Mouse (Mus musculus) heart, embryonic 16.5 days (tissue): Measurements from ENCODE around the gene Rbm28. TPM values are rescaled to one million over a fixed set of nuclear protein-coding genes. Genes with fewer than 3 reads are reported as not detected.
A peak's percentile ranks its signal among the peaks of the same experiment; 100 is the strongest.

ENCODE experiments used
- ATAC-seq: fragments of 200-750 bp; cut with Nextera tagmentation; replicated peaks from 2 replicates; pipeline ENCODE4 v1.8.0; 2017; ENCODE audit warnings: moderate number of reproducible peaks; ENCODE audit not compliant: insufficient read depth, low FRiP score; ENCODE audit errors: extremely low read depth
- H3K27ac ChIP-seq: fragments of 300-500 bp; sonication (generic); 2 replicates; pipeline ENCODE4 v1.5.1; 2014; ENCODE audit warnings: mild to moderate bottlenecking, low read length, control low read depth, moderate library complexity
- H3K27me3 ChIP-seq: fragments of 300-500 bp; sonication (generic); 2 replicates; pipeline ENCODE4 v1.6.1; 2014; ENCODE audit warnings: low read length, mixed read lengths; ENCODE audit not compliant: control insufficient read depth, insufficient read depth
- H3K36me3 ChIP-seq: fragments of 300-500 bp; sonication (generic); 2 replicates; pipeline ENCODE4 v1.6.1; 2014; ENCODE audit not compliant: control insufficient read depth, insufficient read depth
- H3K4me1 ChIP-seq: fragments of 300-500 bp; sonication (generic); 2 replicates; pipeline ENCODE4 v1.6.1; 2014; ENCODE audit warnings: low read length, mixed read lengths; ENCODE audit not compliant: control insufficient read depth, insufficient read depth
- H3K4me2 ChIP-seq: fragments of 300-500 bp; sonication (generic); 2 replicates; pipeline ENCODE4 v1.6.1; 2014; ENCODE audit warnings: low read depth, mild to moderate bottlenecking, control low read depth, low read length
- H3K4me3 ChIP-seq: fragments of 300-500 bp; sonication (generic); 2 replicates; pipeline ENCODE4 v1.5.1; 2014; ENCODE audit warnings: mild to moderate bottlenecking, control low read depth, low read length
- H3K9ac ChIP-seq: fragments of 300-500 bp; sonication (generic); 2 replicates; pipeline ENCODE4 v1.6.1; 2014; ENCODE audit warnings: low read length, control low read depth
- H3K9me3 ChIP-seq: fragments of 300-500 bp; sonication (generic); replicated peaks from 2 replicates; pipeline ENCODE4 v1.6.1; 2016; ENCODE audit warnings: low read length; ENCODE audit not compliant: control insufficient read depth
- WGBS: fragments of 180-500 bp; shearing (Covaris S2); extraction: QIAGEN DNeasy Blood & Tissue Kit; methylation state at CpG from one replicate; pipeline ENCODE4 v1.1.7; 2014; 5-methylcytosine and 5-hydroxymethylcytosine counted together
- polyA plus RNA-seq: library from polyadenylated mRNA; unstranded; fragments of >200 nt; fragmentation: Nextera tagmentation; extraction: Ambion mirVana; gene quantifications from 2 replicates; pipeline ENCODE4 v1.2.1, GENCODE M21; 2015

Gene Rbm28
- polyA plus RNA-seq, 1 experiment from 2014 or later: 23.5 TPM

GRCm38 (mm10) chr6:29198309-29199222 is 33.8 kb upstream of the Rbm28 start:
- Histone ChIP-seq H3K27ac (no peak overlapping the region), H3K9ac (peak overlapping the region; percentile 50), H3K4me3 (peak overlapping the region; percentile 43), H3K9me3 (no peaks in the 10 kb centered on the region), H3K27me3 (peaks cover 8% of the 10 kb centered on the region), H3K4me2 (peak overlapping the region; percentile 65), H3K36me3 (peaks cover 5% of the 10 kb centered on the region), H3K4me1 (peaks cover 4% of the 10 kb centered on the region)
- ATAC-seq: peak; percentile 83
- WGBS: 15% methylated on average over 25 of the region's 25 CpGs

- no peak overlapping the region for H3K27ac ChIP-seq
- no peaks in the 10 kb centered on the region; the same call in 1 of the 2 replicates for H3K36me3 ChIP-seq
- WGBS: 71% methylated on average over 5 of the region's 5 CpGs
- 0 out of 2 replicates have a peak, but pooled peaks have one; percentile 16 for ATAC-seq
- no peaks in the 10 kb centered on the region for H3K9me3 ChIP-seq
- peaks cover 4% of the 10 kb centered on the region for H3K4me1 ChIP-seq
- no peak overlapping the region for H3K4me2 ChIP-seq
- no peak overlapping the region for H3K4me3 ChIP-seq
- no peak overlapping the region for H3K9ac ChIP-seq
- H3K27me3 ChIP-seq: peaks cover 8% of the 10 kb centered on the region
Measured at GRCm38 (mm10) chr6:29195846-29196698, 31.3 kb upstream of the Rbm28 start.

- WGBS: 81% methylated on average over 5 of the region's 5 CpGs
- H3K4me2 ChIP-seq: no peak overlapping the region
- H3K9me3 ChIP-seq: no peaks in the 10 kb centered on the region
- ATAC-seq: no peak
- H3K4me1 ChIP-seq: peaks cover 4% of the 10 kb centered on the region
- H3K9ac ChIP-seq: no peak overlapping the region
- peaks cover 8% of the 10 kb centered on the region for H3K27me3 ChIP-seq
- no peak overlapping the region for H3K4me3 ChIP-seq
- H3K27ac ChIP-seq: no peak overlapping the region
- H3K36me3 ChIP-seq: no peaks in the 10 kb centered on the region
Measured at GRCm38 (mm10) chr6:29195146-29195545, 30.3 kb upstream of the Rbm28 start.

GRCm38 (mm10) chr6:29193961-29194750 is 29.4 kb upstream of the Rbm28 start:
- peak; percentile 63 for ATAC-seq
- H3K9ac ChIP-seq: no peak overlapping the region
- H3K4me3 ChIP-seq: no peak overlapping the region
- WGBS: 42% methylated on average over 15 of the region's 15 CpGs
- peaks cover 4% of the 10 kb centered on the region for H3K4me1 ChIP-seq
- H3K36me3 ChIP-seq: no peaks in the 10 kb centered on the region
- no peak overlapping the region for H3K4me2 ChIP-seq
- peaks cover 8% of the 10 kb centered on the region for H3K27me3 ChIP-seq
- peak overlapping the region; percentile 43 for H3K27ac ChIP-seq
- no peaks in the 10 kb centered on the region for H3K9me3 ChIP-seq

DNA sequence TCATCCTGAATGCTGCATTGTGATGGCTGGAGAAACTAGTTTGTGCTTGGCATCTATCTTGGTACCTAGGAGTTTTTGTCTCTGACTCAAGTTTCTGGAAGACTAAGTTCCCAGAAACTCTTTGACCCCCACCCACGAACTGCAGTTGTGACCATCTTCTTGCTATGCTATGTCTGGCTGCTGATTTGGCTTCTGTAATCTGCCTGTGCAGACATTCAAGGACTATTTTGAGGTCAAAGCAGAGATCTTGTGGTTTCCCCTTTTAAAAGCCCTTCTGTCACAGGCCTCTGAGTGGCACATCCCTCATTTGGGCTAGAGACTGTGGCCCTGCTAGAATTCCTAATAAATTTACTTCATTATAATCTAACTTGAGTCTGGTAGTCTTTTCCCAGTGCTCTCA is 23.1 kb upstream of the Rbm28 start:
- Histone ChIP-seq H3K27ac (no peak overlapping the region), H3K4me3 (no peak overlapping the region), H3K9ac (no peak overlapping the region), H3K4me1 (no peaks in the 10 kb centered on the region), H3K4me2 (no peak overlapping the region), H3K27me3 (no peaks in the 10 kb centered on the region), H3K36me3 (no peaks in the 10 kb centered on the region), H3K9me3 (no peaks in the 10 kb centered on the region)
- no peak for ATAC-seq
- WGBS: 60% methylated on average over 1 of the region's 1 CpGs

GRCm38 (mm10) chr6:29179843-29180242 is 15.0 kb upstream of the Rbm28 start:
- no peak for ATAC-seq
- no peak overlapping the region for H3K9ac ChIP-seq
- H3K27ac ChIP-seq: no peak overlapping the region
- H3K4me1 ChIP-seq: no peaks in the 10 kb centered on the region
- H3K4me2 ChIP-seq: peak overlapping the region; percentile 91
- no peaks in the 10 kb centered on the region for H3K9me3 ChIP-seq
- no peaks in the 10 kb centered on the region for H3K36me3 ChIP-seq
- peaks cover 27% of the 10 kb centered on the region for H3K27me3 ChIP-seq
- H3K4me3 ChIP-seq: peak overlapping the region; percentile 62
- WGBS: 48% methylated on average over 8 of the region's 8 CpGs

DNA sequence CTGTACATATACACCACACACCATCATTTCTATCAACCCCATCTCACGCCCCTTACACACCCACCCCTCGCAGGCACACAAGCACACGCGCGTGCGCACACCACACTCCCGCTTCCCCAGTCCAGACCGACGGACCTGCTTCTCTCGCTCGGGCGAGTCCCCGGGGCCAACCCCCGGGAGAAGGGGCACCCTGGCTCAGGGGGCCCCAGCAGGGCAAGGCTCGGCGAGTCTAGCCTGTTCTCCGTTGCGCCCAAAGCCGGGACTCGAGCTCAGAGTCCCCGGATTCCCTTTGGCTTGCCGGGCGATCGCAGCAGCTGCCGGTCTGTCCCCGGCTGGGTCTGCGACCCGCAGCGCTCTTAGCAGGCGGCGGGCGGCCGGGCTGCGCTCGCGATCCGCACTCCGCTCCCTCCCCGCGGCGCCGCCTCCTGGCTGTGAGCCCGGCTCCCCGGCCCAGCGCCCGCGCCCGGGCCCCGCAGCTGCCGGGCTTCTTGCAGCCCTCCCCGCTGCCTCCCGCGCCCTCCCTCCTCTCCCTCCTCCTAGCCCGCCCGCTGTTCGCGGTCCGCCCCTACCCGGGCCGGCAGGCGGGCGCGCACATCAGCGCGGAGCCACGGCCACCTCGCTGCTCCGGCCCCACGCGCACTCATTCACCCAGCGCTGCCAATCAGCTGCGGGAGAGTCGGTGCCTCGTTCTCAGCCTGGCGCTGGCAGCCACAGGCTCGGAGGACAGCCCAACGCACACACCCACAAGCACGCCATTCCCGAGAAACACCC is 14.3 kb upstream of the Rbm28 start, which contains the start of gene Prrt4:
Gene Prrt4 (minus strand): TSS at position 697 of the 771 bp plus-strand sequence.
- Histone ChIP-seq H3K4me1 (no peaks in the 10 kb centered on the region), H3K4me2 (peak within 1 kb of the TSS; percentile 91), H3K27me3 (peaks cover 34% of the 10 kb centered on the region), H3K9me3 (no peaks in the 10 kb centered on the region), H3K27ac (no peak within 1 kb of the TSS), H3K4me3 (peak within 1 kb of the TSS; percentile 62), H3K9ac (peak within 1 kb of the TSS; percentile 67), H3K36me3 (no peaks in the 10 kb centered on the region)
- WGBS: under 1% methylated on average over 67 of the region's 79 CpGs
- ATAC-seq: peak; percentile 64
